Mouse (Mus musculus): Measurements from ENCODE around the gene Ndufa4l2.
A peak's percentile ranks its signal among the peaks of the same experiment; 100 is the strongest.

Gene Ndufa4l2

DNA sequence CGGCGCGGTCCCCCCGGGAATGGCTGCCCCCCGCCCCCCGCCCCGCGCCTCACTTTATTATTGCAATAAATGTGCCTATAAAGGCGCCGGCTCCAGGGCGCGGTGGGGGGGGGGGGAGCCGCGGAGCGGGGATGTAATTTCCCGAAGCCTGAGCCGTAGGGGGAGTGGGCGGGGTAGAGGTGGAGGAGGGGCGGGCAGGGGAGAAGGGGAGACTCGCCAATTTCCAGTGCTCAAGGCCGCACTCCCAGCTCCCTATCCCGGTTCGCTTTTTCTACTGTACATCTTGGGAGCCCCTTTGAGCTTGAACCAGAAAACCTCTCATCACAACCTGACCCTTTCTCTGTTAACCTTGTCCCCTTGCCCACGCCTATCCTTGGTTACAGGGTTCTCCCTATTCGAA is 16.2 kb downstream of the Ndufa4l2 start:
- no peak for DNase-seq

DNA sequence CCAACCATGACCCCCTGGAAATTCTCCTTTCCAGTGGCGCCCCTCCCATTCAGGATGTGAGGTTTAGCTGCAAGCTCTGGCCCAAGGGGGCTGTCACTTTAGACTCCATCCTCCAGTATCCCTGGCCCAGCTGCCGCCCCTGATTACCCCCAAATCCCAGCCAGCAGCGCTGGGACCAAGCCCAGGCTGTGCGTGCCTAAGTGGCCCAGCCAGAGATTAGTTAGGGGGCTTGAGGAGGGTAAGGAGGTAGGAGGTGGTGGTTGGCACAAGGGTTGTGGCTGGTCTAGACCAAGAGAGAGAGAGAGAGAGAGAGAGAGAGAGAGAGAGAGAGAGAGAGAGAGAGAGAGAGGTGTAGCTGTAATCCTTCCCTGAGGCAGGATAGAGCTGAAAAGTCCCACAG is 16.8 kb downstream of the Ndufa4l2 start:
- DNase-seq: no peak

- DNase-seq: no peak
Measured at GRCm38 (mm10) chr10:127534036-127534928, 19.5 kb downstream of the Ndufa4l2 start, which contains the start of gene Nxph4. Gene Nxph4 (minus strand): TSS chr10:127534559.

DNA sequence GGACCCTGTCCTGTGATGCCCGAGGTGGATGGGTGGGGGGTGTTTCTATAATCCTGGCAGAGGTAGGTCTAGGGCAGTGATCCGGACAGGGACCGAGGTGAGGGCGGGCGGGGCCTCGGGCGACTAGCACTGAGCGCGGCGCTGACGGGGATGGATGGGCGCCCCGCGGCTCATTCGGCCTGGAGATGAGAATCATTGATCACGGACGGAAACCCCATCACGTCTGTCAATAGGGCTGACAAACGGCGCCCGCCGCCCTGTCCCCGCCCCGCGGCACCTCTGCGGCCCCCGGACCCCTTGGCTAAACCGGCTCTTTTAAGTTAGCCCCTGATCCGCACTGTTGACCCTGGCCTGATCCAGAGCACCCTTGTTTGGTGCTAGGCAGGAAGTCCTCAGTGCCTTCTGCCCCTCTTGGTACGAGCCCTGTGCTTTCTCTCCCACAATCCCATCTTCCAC is 20.2 kb downstream of the Ndufa4l2 start:
- peak; percentile 31 to 38 for DNase-seq

DNA sequence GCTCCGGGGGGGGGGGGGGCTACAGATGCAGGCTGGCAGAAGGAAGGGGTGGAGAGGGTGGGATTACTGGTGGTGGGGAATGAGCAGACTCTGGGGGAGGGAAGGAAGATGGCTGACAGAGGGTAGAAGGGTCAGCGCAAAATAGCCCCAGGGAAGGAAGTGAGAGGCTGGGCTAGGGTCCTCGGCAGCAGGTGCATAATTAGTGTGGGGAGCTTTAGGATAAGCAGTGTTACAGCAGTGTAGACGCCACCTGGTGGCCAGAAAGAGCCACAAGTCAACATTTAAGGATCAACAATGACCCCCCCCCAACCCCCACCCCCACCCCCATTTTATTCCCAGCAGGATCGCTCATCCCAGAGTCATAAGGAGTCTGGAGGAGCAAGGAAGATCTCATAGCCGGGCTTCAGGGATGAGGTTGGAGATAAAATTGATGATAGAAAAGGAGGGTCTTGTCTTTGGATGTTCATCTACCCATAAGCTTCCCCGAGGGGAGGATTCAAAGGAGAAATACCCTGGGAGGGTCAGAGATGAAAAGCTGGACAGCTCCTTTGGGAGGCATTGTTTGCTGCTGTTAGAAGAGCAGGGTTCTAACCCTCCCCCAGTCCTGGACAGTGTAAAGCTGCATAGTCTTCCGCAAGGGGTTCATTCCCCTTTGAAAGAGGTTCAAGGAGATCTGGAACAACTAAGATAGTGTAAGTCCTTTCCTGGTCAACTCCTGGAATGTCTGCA is 22.0 kb downstream of the Ndufa4l2 start:
- DNase-seq: peak; percentile 68

DNA sequence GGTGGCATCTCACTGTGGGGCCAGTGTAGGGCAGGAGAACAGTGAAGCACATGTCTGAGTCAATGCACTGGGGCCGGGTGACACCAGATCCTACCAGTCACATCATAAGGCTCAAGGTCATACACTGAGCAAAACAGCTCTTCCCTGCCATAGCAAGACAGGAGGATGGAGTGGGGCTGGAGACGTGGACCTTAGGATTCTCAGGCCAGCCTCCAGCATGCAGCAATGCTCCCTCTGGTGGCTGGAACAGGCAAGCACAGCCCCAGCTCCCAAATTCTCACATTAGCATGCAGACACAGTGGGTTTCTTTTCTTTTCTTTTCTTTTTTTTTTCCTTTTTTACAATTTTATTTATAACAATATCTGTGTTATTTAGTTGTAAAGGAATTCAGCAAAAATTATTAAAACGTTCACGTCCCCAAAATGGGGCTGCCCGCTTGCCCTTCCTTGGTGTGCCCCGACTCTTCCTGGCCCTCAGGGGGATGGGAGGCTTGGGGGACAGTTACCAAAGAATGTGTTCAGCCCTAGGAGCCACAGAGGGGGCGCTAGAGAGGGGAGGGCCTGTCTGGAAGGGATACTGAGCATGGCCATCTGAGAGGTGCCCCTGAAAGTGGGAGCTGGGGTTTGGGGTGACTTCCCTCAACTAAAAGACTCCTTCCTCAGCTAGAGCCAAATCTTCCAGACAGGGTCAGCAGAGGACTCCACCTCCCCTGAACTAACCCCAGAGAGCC is 23.3 kb downstream of the Ndufa4l2 start:
- DNase-seq: peak; percentile 79 to 80

DNA sequence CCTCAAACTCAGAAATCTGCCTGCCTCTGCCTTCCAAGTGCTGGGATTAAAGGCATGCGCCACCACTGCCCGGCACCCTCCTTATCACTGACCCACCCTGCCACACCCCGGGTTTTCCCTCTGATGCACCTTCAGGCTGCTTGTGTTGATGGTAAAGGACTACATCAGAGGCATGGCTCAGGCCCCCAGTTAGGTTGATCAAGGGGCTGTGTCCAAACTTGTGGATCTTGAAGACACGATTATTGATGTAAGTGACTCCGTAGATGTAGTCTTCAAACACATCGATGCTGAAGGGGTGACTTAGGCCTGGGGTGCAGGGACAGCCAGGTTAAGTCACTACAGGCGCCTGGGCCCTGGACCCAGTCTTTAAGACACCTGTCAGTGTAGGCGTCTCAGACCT is 26.7 kb downstream of the Ndufa4l2 start:
- no peak for DNase-seq

DNA sequence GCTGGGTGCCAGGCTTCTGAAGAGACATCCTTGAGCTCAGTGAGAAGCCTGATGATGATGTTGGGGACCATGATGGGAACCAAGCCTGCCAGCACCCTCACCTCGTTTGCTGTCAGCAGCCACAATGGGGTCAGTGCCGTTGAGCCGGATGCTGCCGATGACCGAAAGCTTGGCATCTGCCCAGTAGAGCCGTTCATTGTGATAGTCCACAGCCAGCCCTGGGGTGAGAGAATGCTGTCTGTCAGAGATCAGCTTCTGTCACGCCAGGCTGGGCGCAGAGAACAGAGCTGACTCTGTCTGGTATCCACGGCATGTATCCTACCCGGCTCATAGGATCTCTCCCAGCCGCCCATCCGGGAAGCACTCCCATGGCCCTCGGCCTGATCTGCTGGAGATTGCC is 27.3 kb downstream of the Ndufa4l2 start:
- DNase-seq: no peak

- DNase-seq: no peak
Measured at GRCm38 (mm10) chr10:127542720-127543119, 28.0 kb downstream of the Ndufa4l2 start.

DNA sequence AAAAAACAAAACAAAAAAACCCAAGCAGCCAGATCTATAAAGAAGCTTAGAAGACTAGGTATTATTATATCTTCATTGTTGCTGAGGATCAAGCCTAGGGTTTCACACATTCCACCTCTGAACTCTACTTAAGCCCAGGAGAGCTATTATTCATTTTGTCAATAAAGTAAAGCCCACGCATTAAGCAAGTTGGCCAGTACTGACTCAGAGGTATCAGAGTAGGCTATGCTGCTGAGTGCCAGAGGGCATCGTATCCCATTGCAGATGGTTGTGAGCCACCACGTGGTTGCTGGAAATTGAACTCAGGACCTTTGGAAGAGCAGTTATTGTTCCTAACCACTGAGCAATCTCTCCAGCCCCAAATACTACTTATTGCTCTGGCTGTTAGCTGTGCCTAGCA is 29.1 kb downstream of the Ndufa4l2 start:
- DNase-seq: no peak

GRCm38 (mm10) chr10:127544375-127544774 is 29.6 kb downstream of the Ndufa4l2 start:
- no peak for DNase-seq

GRCm38 (mm10) chr10:127546505-127546904 is 31.7 kb downstream of the Ndufa4l2 start:
- DNase-seq: no peak

- DNase-seq: no peak
Measured at GRCm38 (mm10) chr10:127548236-127548635, 33.5 kb downstream of the Ndufa4l2 start.

GRCm38 (mm10) chr10:127549892-127550291 is 35.1 kb downstream of the Ndufa4l2 start:
- no peak for DNase-seq

GRCm38 (mm10) chr10:127555703-127556102 is 40.9 kb downstream of the Ndufa4l2 start:
- peak in 1 of 2 experiments; percentile 27 for DNase-seq

GRCm38 (mm10) chr10:127557397-127557796 is 42.6 kb downstream of the Ndufa4l2 start:
- peak; percentile 28 to 30 for DNase-seq

- no peak for DNase-seq
Measured at GRCm38 (mm10) chr10:127561145-127561544, 46.4 kb downstream of the Ndufa4l2 start.

- no peak for DNase-seq
Measured at GRCm38 (mm10) chr10:127563840-127564239, 49.1 kb downstream of the Ndufa4l2 start.

GRCm38 (mm10) chr10:127564301-127564700 is 49.5 kb downstream of the Ndufa4l2 start:
- DNase-seq: no peak

Measured in B cell, adult 2 months (primary cell).